Mouse (Mus musculus) right cerebral cortex, postnatal 10 days (tissue): ENCODE measurements around the gene Hdac7.

ENCODE experiments used
- DNase-seq, 2 experiments: peaks; one replicate each; pipeline ENCODE4 v3.0.0; 2021; ENCODE audit warnings: low spot score in 2 of 2

Hdac7 gene

DNA sequence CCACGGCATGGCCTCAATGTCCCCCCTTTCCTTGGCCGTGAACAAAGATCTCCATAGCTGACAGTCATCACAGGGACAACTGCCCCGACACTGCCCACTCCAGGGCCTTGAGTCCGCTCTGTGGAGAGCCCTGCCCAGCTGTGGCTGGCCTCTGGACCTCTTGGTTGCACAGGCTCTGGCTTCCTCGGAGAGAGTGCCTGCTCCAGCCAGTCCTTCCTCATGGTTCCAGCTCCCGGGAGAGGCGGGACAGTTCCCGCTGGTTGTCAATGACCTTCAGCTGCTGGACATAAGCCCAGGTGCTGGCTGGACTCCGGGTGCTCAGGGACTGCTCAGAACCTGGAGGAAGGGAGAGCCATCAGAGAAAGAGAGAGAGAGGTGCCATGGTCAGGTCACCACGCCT lies 99.0 kb downstream of the Hdac7 start:
- peak; percentile 65 to 66 for DNase-seq

DNA sequence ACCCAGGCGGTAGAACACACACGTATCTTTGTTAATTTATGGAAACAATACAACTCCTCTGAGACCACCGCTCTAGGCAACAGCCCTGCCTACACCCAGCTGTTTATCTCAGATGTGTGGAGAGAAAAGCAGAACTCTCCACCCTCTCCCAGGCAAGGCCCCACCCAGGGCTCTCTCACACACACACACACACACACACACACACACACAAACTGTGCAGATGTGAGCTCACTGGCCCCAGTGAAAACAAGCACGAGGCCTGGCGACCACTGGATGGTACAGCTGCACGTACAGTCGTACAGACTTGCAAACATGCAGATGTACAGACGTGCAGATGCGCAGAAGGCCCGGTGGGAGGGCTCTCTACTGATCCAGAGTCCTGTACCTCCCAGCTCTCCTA lies 99.4 kb downstream of the Hdac7 start:
- DNase-seq: no peak

DNA sequence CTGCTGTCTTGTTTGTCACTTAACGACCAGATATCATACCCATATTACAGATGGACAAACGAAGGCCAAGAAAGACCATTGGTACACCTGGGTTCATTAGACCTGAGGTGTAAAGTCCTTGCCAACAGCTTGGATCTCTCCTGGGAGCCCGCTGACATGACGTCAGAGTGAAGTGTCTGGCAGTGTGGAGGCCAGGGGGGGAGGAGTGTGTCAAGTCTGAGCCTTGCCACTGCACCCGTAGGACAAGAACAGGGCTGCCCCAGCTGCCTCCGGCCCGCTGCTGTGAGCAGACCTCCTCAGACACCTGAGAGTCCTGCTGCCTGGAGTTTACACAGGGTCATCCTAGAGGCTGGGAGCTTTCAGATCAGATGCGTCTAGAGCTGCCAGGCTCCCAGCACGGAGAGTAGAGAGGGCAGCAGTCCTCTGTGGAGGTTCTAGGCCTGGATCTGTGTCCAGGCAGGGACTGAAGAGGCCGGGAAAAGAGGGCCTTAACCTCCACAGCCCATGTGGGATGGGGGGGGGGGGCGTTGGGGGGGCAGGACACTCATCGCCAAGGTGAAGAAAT lies 100.3 kb downstream of the Hdac7 start:
- DNase-seq: no peak

DNA sequence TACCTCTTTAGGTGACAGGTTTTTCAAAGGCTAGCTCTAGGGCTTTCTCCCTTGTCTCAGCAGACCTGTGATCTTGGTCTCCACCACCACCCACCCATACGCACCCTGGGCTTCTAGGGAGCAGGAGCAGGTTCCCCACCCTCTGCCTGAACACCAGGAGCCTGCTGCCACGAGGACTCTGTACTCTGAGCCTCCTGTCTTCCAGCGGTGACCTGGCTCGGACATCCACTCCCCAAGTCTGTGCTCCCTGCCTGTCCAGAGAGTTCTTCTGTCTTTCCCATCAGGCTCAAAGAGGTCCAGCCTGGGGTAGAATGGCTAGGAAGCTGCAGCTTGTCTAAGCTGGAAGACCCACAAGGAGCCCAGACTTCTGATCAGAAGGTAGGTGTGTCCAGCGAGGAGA lies 101.1 kb downstream of the Hdac7 start:
- DNase-seq: no peak
